Mouse (Mus musculus) heart, postnatal 25 days (tissue): Measurements from ENCODE around the gene Tmem185b. TPM values are rescaled to one million over a fixed set of nuclear protein-coding genes. Genes with fewer than 3 reads are reported as not detected.
A peak's percentile ranks its signal among the peaks of the same experiment; 100 is the strongest.

Experiments used
- DNase-seq: peaks from one replicate; pipeline ENCODE4 v3.0.0; 2022; ENCODE audit warnings: low spot score
- intact Hi-C: fragments of 180-260 bp; cut with DNase I; formaldehyde crosslinking; loops from one replicate; pipeline ENCODE4 v1.15.1; 2025
- total RNA-seq, 2 experiments: library from RNA; stranded (reverse); gene quantifications; 2 replicates each; pipeline ENCODE4 v1.2.3; 2021

The Tmem185b gene
- total RNA-seq, 2 experiments from 2014 or later = 15.2 to 16.4 TPM

DNA sequence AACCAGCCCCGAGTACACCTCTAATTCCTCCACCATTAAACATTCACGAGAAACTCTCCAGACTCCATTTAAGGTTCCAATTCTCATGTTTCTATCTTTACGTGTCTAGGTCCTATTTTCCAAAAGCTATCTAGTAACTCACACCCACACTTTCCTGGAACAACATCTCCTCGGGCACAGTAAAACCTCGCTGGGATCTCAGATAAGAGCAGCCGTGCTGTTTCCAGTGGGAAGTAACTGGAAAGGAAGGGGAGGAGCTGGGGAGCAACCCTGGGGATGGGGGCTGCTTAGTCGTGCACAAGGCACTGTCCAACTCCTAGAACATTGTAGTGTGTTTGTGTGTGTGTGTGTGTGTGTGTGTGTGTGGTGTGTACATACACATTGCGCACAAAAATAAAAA, 24.1 kb upstream of the Tmem185b start:
- intact Hi-C loops = loop anchor here (2.0 kb wide), 1 partner anchor 17 kb away; no protein-coding TSS in a partner anchor
- DNase-seq = no peak

DNA sequence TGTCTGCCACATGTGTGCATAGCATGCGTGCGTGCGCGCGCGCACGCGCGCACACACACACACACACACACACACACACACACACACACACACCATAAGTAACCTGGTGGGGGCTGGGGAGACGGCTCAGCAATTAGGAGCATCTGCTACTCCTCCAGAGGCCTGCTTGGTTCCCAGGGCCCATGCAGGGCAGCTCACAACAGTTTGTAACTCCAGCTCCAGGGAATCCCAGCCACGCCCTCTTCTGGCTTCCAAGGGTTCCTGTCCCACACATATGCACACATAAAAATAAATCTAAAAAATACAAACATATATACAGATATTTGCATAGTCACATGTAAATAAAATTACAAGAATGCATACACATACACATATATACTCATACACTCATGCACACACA, 23.2 kb upstream of the Tmem185b start:
- DNase-seq = no peak
- intact Hi-C loops = no loop called here

GRCm38 (mm10) chr1:119503181-119503580, 22.8 kb upstream of the Tmem185b start:
- DNase-seq = no peak
- intact Hi-C loops = no loop called here

GRCm38 (mm10) chr1:119503808-119504207, 22.2 kb upstream of the Tmem185b start:
- no peak for DNase-seq
- intact Hi-C loops = no loop called here

GRCm38 (mm10) chr1:119504260-119505062, 21.5 kb upstream of the Tmem185b start, which contains the start of gene Ralb:
Gene Ralb (minus strand): TSS chr1:119504794.
- peak; percentile 99 for DNase-seq
- intact Hi-C loops = no loop called here

GRCm38 (mm10) chr1:119505951-119506350, 20.0 kb upstream of the Tmem185b start:
- intact Hi-C loops = no loop called here
- DNase-seq = no peak

GRCm38 (mm10) chr1:119508548-119508947, 17.4 kb upstream of the Tmem185b start:
- intact Hi-C loops = loop anchor here (2.0 kb wide), 1 partner anchor 16 kb away; no protein-coding TSS in a partner anchor
- peak; percentile 63 for DNase-seq

DNA sequence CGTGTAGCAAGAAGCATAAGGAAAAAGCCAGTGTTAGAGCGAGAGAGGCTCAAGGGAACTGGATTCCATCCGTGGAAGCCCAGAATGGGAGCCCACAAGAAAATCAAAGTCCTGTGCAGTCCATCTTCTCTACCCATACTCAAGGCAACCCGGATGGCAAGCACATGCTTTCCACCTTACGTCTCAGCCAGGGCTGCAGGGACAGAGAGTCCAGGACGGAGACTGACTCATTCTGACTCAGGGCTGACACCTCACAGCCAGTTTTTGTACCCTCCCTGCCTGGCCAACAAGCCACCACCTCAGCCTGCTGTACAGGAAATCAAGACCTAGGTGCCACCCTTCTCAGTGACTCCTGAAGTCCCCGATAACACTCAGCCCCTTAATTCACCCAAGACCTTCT, 16.5 kb upstream of the Tmem185b start:
- DNase-seq = no peak
- intact Hi-C loops = loop anchor here (2.0 kb wide), 1 partner anchor 15 kb away; no protein-coding TSS in a partner anchor

DNA sequence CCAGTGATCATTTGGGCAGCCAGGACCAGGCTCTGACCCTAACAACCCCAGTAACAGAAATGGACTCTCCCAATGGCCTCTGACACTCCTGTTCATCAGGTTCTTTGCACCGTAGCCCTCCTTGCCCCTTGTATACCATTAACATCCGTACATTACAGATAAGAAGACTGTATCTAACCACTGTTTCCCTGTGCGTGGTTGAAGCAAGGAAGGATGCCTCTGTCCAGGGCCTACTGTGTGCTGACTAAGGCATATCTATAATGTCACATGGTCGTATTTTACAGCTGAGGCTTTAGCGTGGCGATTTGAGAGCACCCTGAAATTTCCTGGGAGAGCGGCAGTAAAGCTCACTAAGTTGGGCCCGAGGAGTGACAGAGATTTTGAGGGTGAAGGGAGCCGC, 15.6 kb upstream of the Tmem185b start:
- intact Hi-C loops = no loop called here
- DNase-seq = no peak

DNA sequence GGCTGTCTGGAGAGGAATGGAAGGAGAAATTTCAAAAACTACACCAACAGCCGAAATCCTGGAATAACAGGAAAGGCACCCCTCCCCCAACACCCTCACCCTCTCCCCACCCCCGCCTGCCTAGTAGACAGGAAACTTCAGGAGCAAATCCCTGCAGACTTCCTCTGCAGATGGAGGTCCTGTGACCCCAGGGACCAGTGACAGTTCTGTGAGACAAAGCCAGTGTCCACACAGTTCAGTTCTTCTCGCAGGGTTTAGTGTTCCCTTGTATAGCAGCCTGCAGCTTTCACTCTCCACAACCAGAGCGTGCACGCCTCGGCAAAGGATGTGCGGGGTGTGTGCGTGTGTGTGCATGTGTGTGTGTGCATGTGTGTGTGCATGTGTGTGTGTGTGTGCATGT, 15.1 kb upstream of the Tmem185b start:
- DNase-seq = no peak
- intact Hi-C loops = no loop called here

GRCm38 (mm10) chr1:119518060-119518459, 7.9 kb upstream of the Tmem185b start:
- intact Hi-C loops = no loop called here
- DNase-seq = no peak

- intact Hi-C loops = no loop called here
- no peak for DNase-seq
These were observed 7.2 kb upstream of the Tmem185b start for GRCm38 (mm10) chr1:119518786-119519185.

GRCm38 (mm10) chr1:119519286-119519685, 6.7 kb upstream of the Tmem185b start:
- DNase-seq = no peak
- intact Hi-C loops = no loop called here

- intact Hi-C loops = loop anchor here (10.0 kb wide), 1 partner anchor 314 kb away; the partner anchor contains the start of gene Ptpn4
- no peak for DNase-seq
These were observed 4.9 kb upstream of the Tmem185b start for GRCm38 (mm10) chr1:119521029-119521428.

- intact Hi-C loops = loop anchor here (10.0 kb wide), 1 partner anchor 313 kb away; the partner anchor contains the start of gene Ptpn4
- no peak for DNase-seq
These were observed 4.3 kb upstream of the Tmem185b start for GRCm38 (mm10) chr1:119521681-119522080.

DNA sequence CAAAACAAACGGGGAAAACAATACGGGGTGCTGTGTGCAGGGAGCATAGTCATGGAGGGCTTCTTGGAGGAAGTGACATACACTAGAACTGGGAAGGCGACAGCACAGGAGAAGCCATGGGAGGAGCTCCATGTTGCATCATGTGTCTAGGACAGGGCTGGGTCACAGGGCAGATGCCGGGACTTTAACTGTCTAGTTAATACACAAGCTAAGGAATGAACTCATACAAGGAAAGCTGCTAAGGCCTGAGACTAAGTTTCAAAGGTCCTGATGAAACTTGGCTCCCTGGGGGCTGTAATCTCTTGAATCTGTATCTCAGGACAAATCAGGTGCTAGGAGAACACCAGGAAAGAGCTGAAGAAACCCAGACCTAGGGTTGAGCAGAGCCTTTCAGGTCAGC, 3.2 kb upstream of the Tmem185b start:
- intact Hi-C loops = loop anchor here (10.0 kb wide), 1 partner anchor 312 kb away; the partner anchor contains the start of gene Ptpn4
- no peak for DNase-seq

DNA sequence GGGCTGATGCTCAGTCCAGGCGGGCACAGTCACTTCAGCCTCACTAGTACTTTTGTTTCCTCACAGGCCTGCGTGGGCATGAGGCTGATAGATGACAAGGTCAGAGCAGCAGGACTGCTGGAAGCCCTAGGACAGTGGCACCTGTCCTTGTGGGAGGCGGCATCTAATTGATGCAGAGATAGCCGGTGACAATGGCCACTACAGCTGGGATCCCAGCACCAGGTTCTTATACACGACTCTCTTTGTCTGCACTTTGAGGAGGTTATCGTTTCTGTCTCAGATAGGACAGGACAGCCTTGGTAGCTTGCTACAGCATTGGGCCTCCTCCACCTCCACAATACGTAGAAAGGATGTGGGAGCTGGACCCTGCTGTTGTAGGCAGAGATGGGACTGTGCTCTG, 2.6 kb upstream of the Tmem185b start:
- no peak for DNase-seq
- intact Hi-C loops = loop anchor here (10.0 kb wide), 1 partner anchor 311 kb away; the partner anchor contains the start of gene Ptpn4

- intact Hi-C loops = loop anchor here (2.0 to 10.0 kb wide), 2 partner anchors 15 to 311 kb away; partner anchors contain the start of gene Ptpn4
- DNase-seq = no peak
These were observed 2.1 kb upstream of the Tmem185b start for GRCm38 (mm10) chr1:119523826-119524225.

DNA sequence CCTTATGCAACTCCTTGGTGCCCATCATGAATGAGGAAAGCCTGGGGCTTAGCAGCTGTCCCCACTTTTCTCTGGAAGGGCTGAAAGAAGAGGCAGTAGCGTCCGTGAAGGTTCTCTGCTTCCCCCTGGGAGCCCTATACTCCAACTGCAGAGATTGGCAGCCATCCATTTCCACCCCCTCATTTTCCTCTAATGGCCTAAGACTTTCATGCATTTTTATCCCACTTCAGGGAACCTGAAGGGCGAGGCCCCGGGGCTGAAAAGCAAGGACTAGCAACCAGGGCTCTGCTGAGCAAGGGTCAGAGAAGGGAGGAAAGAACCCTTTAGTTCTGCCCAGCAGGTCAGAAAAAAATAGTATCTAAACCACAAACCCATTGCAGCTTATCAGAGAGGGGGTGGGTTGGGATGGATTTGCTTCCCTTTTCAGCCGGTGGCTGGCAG, 936 bp upstream of the Tmem185b start:
- DNase-seq = no peak
- intact Hi-C loops = loop anchor here (2.0 to 10.0 kb wide), 4 partner anchors 16 to 310 kb away; partner anchors contain the start of gene Ptpn4

DNA sequence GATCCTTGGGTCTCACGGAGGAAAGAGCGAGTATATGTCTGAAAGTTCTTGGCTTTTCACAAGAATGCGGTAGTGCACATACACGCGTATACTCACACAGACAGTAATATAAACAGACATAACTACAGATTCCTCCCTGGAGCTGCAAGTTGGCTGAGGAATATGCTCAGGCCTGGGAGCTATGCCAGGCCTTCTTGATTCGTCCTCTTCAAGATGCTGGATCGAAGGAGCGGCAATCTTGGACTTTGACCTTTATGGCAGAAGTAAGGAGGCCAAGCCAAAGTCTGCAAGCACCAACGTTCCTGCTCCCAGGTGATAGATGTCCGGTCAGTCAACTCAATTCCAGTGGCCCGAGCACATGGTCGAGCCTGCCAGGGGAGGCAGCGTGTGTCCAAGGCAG, 5.0 kb downstream of the Tmem185b start:
- intact Hi-C loops = no loop called here
- DNase-seq = no peak

DNA sequence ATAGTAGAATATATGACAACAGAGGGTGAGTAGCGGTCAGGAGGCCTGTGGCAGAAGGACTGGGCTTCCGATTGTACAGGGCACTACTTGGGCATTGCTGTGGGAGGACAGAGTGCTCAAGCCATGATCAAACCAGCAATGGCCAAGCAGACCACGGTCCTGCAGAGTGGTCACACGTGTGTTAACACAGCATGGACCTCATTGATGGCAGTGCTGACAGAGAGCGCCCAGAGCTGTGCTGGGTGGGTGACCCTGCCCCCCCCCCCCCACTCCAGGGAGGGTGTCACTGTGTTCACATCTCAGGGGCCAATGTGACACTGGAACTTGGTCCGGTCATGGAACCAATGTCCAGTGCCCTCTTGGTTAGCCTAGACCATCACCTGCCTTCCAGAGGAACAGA, 6.2 kb downstream of the Tmem185b start:
- intact Hi-C loops = no loop called here
- no peak for DNase-seq
